Mouse (Mus musculus) naive thymus-derived CD4-positive, alpha-beta T cell, adult 2 months (primary cell): ENCODE results near the gene 1110004F10Rik.

Experiments used
- DNase-seq: peaks from one replicate; pipeline ENCODE4 v3.0.0-alpha.2; 2011; ENCODE audit warnings: low read depth

Gene 1110004F10Rik

GRCm38 (mm10) chr7:116145030-116145429, 105.8 kb downstream of the 1110004F10Rik start:
- DNase-seq = no peak

- no peak for DNase-seq
Observed at GRCm38 (mm10) chr7:116147114-116147513, 107.9 kb downstream of the 1110004F10Rik start.

- no peak for DNase-seq
Observed at GRCm38 (mm10) chr7:116149568-116149967, 110.4 kb downstream of the 1110004F10Rik start.

- no peak for DNase-seq
Observed at GRCm38 (mm10) chr7:116153781-116154368, 114.7 kb downstream of the 1110004F10Rik start.
